Mouse (Mus musculus) adrenal gland, adult 8-10 months (tissue): ENCODE results near the gene Map3k20. TPM values are rescaled to one million over a fixed set of nuclear protein-coding genes. Genes with fewer than 3 reads are reported as not detected.

Experiments used
- DNase-seq: peaks from one replicate; pipeline ENCODE4 v3.0.0; 2022
- total RNA-seq, 4 experiments: library from RNA; stranded (reverse); gene quantifications; 2 replicates each; pipeline ENCODE4 v1.2.4; 2022

The Map3k20 gene
- total RNA-seq, 4 experiments from 2014 or later = 30.6 to 46.2 (median 35.6) TPM

GRCm38 (mm10) chr2:72426776-72427175 lies 141.3 kb downstream of the Map3k20 start:
- no peak for DNase-seq

GRCm38 (mm10) chr2:72427288-72427687 lies 141.9 kb downstream of the Map3k20 start:
- no peak for DNase-seq

GRCm38 (mm10) chr2:72438941-72439533 lies 153.6 kb downstream of the Map3k20 start:
- DNase-seq = peak; percentile 54

GRCm38 (mm10) chr2:72441010-72441409 lies 155.6 kb downstream of the Map3k20 start:
- no peak for DNase-seq

- DNase-seq = no peak
These were observed 157.4 kb downstream of the Map3k20 start for GRCm38 (mm10) chr2:72442825-72443224.

- DNase-seq = no peak
These were observed 158.5 kb downstream of the Map3k20 start for GRCm38 (mm10) chr2:72443960-72444359.

- DNase-seq = no peak
These were observed 160.7 kb downstream of the Map3k20 start for GRCm38 (mm10) chr2:72446106-72446505.

GRCm38 (mm10) chr2:72446615-72447014 lies 161.2 kb downstream of the Map3k20 start:
- no peak for DNase-seq

- no peak for DNase-seq
These were observed 168.1 kb downstream of the Map3k20 start for GRCm38 (mm10) chr2:72453563-72453962.

- DNase-seq = no peak
These were observed 170.8 kb downstream of the Map3k20 start for GRCm38 (mm10) chr2:72456189-72456588.

GRCm38 (mm10) chr2:72464376-72465014 lies 179.1 kb downstream of the Map3k20 start:
- DNase-seq = no peak

GRCm38 (mm10) chr2:72467604-72468003 lies 182.2 kb downstream of the Map3k20 start:
- no peak for DNase-seq

GRCm38 (mm10) chr2:72471415-72472070 lies 186.1 kb downstream of the Map3k20 start:
- DNase-seq = no peak

GRCm38 (mm10) chr2:72474531-72475287 lies 189.3 kb downstream of the Map3k20 start:
- no peak for DNase-seq

GRCm38 (mm10) chr2:72475423-72475796 lies 190.0 kb downstream of the Map3k20 start:
- DNase-seq = no peak

GRCm38 (mm10) chr2:72475797-72476485 lies 190.5 kb downstream of the Map3k20 start, which contains the start of gene Cdca7:
Cdca7 (plus strand) TSS chr2:72476159.
- DNase-seq = peak; percentile 49

GRCm38 (mm10) chr2:72476486-72477211 lies 191.2 kb downstream of the Map3k20 start:
- peak; percentile 9 for DNase-seq

- no peak for DNase-seq
These were observed 191.8 kb downstream of the Map3k20 start for GRCm38 (mm10) chr2:72477221-72477620.

- no peak for DNase-seq
These were observed 192.7 kb downstream of the Map3k20 start for GRCm38 (mm10) chr2:72478176-72478575.

- no peak for DNase-seq
These were observed 193.5 kb downstream of the Map3k20 start for GRCm38 (mm10) chr2:72478921-72479320.

- no peak for DNase-seq
These were observed 194.4 kb downstream of the Map3k20 start for GRCm38 (mm10) chr2:72479818-72480217.

- DNase-seq = no peak
These were observed 206.2 kb downstream of the Map3k20 start for GRCm38 (mm10) chr2:72491650-72492049.
